Mouse (Mus musculus): ENCODE data around the gene Nacc2.

Gene Nacc2

GRCm38 (mm10) chr2:26024138-26025075 lies 98.6 kb downstream of the Nacc2 start:
- TF ChIP-seq GATA4 (IDR thresholded peaks at IDR 0.05; ENCODE audit: insufficient replicate concordance, low read length) = no peak

- no peak for TF ChIP-seq GATA4 (IDR thresholded peaks at IDR 0.05; ENCODE audit: insufficient replicate concordance, low read length)
Measured at GRCm38 (mm10) chr2:26022626-26023025, 100.4 kb downstream of the Nacc2 start.

GRCm38 (mm10) chr2:26022258-26022565 lies 100.8 kb downstream of the Nacc2 start:
- TF ChIP-seq GATA4 (IDR thresholded peaks at IDR 0.05; ENCODE audit: insufficient replicate concordance, low read length) = no peak

GRCm38 (mm10) chr2:26021561-26022257 lies 101.3 kb downstream of the Nacc2 start, which contains the start of gene Ubac1:
Ubac1 (minus strand) TSS chr2:26021747.
- no peak for TF ChIP-seq GATA4 (IDR thresholded peaks at IDR 0.05; ENCODE audit: insufficient replicate concordance, low read length)

- no peak; the same call in 1 of the 2 replicates for TF ChIP-seq GATA4 (IDR thresholded peaks at IDR 0.05; ENCODE audit: insufficient replicate concordance, low read length)
Measured at GRCm38 (mm10) chr2:26020714-26021560, 102.1 kb downstream of the Nacc2 start.

GRCm38 (mm10) chr2:26019923-26020322 lies 103.1 kb downstream of the Nacc2 start:
- TF ChIP-seq GATA4 (IDR thresholded peaks at IDR 0.05; ENCODE audit: insufficient replicate concordance, low read length) = no peak

- TF ChIP-seq GATA4 (IDR thresholded peaks at IDR 0.05; ENCODE audit: insufficient replicate concordance, low read length) = no peak
Measured at GRCm38 (mm10) chr2:26017326-26017725, 105.7 kb downstream of the Nacc2 start.

- TF ChIP-seq GATA4 (IDR thresholded peaks at IDR 0.05; ENCODE audit: insufficient replicate concordance, low read length) = no peak
Measured at GRCm38 (mm10) chr2:26013674-26014073, 109.3 kb downstream of the Nacc2 start.

GRCm38 (mm10) chr2:26011420-26011819 lies 111.6 kb downstream of the Nacc2 start:
- no peak for TF ChIP-seq GATA4 (IDR thresholded peaks at IDR 0.05; ENCODE audit: insufficient replicate concordance, low read length)

Data from liver, adult (tissue).